Mouse (Mus musculus): ENCODE measurements around the gene Ndufaf7. TPM values are rescaled to one million over a fixed set of nuclear protein-coding genes. Genes with fewer than 3 reads are reported as not detected.

Ndufaf7 gene
- polyA plus RNA-seq, 1 experiment = 20.8 TPM

- TF ChIP-seq CTCF (conservative IDR thresholded peaks at IDR 0.05; ENCODE audit: insufficient read depth, insufficient read length, low read depth, low read length) (no peak), POLR2A (IDR thresholded peaks at IDR 0.05; ENCODE audit: low read depth, low read length) (no peak)
These were observed 19.2 kb upstream of the Ndufaf7 start for GRCm38 (mm10) chr17:78917696-78918095.

DNA sequence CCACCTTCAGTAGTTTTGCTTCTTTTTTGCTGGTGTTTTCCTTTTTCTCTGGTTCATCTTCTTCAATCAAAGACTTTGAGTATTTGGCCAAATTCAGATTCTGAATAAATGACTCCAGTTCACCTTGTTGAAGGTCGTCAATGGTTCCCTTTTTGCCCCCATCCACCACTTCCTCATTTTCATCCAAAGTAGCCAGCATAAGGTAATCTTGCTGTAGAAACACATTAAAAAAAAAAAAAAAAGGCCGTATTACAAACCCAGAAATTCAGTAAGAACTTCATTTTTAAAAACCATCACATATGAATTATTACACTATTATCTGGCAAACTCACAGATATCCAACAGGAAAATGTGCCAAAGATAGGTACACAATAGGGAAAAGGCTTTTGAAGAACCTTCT is 1.1 kb upstream of the Ndufaf7 start:
- no peak overlapping the region for H3K27ac ChIP-seq (ENCODE audit: insufficient read depth, low read depth, low read length)
- TF ChIP-seq POLR2A (IDR thresholded peaks at IDR 0.05; ENCODE audit: low read depth, low read length) (no peak), CTCF (conservative IDR thresholded peaks at IDR 0.05; ENCODE audit: insufficient read depth, insufficient read length, low read depth, low read length) (no peak)
- WGBS = 76% methylated on average over 2 of the region's 2 CpGs
- no peaks in the 10 kb centered on the region for H3K27me3 ChIP-seq (replicated peaks; ENCODE audit: control insufficient read depth, insufficient read depth, low read length)
- H3K4me3 ChIP-seq (ENCODE audit: insufficient read depth, low read depth, low read length) = peak overlapping the region; percentile 74; the same call in 1 of the 2 replicates
- H3K4me1 ChIP-seq (ENCODE audit: control insufficient read depth, insufficient read depth, low read length) = peaks cover 3% of the 10 kb centered on the region; the same call in 1 of the 2 replicates
- H3K36me3 ChIP-seq (ENCODE audit: control insufficient read depth, insufficient read depth, low read length) = peaks cover 5% of the 10 kb centered on the region
- DNase-seq = no peak

More at GRCm38 (mm10) chr17:78917696-78918095, 19.2 kb upstream of the Ndufaf7 start:
- Histone ChIP-seq H3K4me3 (ENCODE audit: insufficient read depth, low read depth, low read length) (no peak overlapping the region), H3K27me3 (replicated peaks; ENCODE audit: control insufficient read depth, insufficient read depth, low read length) (no peaks in the 10 kb centered on the region), H3K4me1 (ENCODE audit: control insufficient read depth, insufficient read depth, low read length) (peaks cover 9% of the 10 kb centered on the region; the same call in 1 of the 2 replicates), H3K27ac (ENCODE audit: insufficient read depth, low read depth, low read length) (no peak overlapping the region), H3K36me3 (ENCODE audit: control insufficient read depth, insufficient read depth, low read length) (peaks cover 6% of the 10 kb centered on the region; the same call in 1 of the 2 replicates)
- DNase-seq = no peak
- WGBS = 50% methylated on average over 6 of the region's 6 CpGs

DNA sequence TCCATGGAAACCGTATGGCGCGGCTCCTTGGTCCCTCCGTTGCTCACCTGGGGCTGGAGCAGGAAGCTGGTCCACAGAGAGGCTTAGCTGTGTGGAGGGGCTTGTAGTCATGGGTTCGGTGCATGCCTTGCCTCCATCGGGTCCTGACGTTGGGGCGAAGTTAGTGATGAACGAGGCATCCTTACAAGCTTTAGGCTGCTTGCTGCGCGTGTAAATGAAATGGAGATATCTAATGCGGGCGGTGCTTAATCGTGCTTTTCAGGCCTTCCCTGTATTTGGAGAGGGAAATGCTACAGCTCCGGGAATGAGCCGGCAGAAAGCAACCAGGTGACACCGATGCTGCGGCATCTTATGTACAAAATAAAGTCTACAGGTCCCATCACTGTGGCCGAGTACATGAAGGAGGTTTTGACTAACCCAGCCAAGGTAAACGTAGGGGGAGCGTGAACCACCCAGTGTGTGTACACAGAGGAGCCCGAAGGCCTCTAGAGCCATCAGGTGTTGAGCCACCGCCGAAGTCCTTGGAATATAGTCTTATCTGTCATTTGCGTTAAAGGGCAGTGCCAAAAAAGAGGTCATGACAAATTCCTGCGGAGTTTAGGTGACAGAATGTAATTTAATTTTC is 405 bp downstream of the Ndufaf7 start:
- Histone ChIP-seq H3K27me3 (replicated peaks; ENCODE audit: control insufficient read depth, insufficient read depth, low read length) (no peaks in the 10 kb centered on the region), H3K4me1 (ENCODE audit: control insufficient read depth, insufficient read depth, low read length) (peaks cover 5% of the 10 kb centered on the region; the same call in 1 of the 2 replicates), H3K27ac (ENCODE audit: insufficient read depth, low read depth, low read length) (no peak overlapping the region; the same call in 1 of the 2 replicates), H3K36me3 (ENCODE audit: control insufficient read depth, insufficient read depth, low read length) (0 out of 2 replicates have a peak, but pooled peaks cover 1% of the 10 kb centered on the region), H3K4me3 (ENCODE audit: insufficient read depth, low read depth, low read length) (peak overlapping the region; percentile 74)
- 9% methylated on average over 26 of the region's 26 CpGs for WGBS
- DNase-seq = no peak
- no peak for TF ChIP-seq CTCF (conservative IDR thresholded peaks at IDR 0.05; ENCODE audit: insufficient read depth, insufficient read length, low read depth, low read length)
- no peak for TF ChIP-seq POLR2A (IDR thresholded peaks at IDR 0.05; ENCODE audit: low read depth, low read length)

- TF ChIP-seq POLR2A (IDR thresholded peaks at IDR 0.05; ENCODE audit: low read depth, low read length) (no peak), CTCF (conservative IDR thresholded peaks at IDR 0.05; ENCODE audit: insufficient read depth, insufficient read length, low read depth, low read length) (no peak)
These were observed 2.0 kb downstream of the Ndufaf7 start for GRCm38 (mm10) chr17:78938927-78939326.

GRCm38 (mm10) chr17:78942579-78942978 is 5.6 kb downstream of the Ndufaf7 start:
- Histone ChIP-seq H3K4me1 (ENCODE audit: control insufficient read depth, insufficient read depth, low read length) (0 out of 2 replicates have a peak, but pooled peaks cover 2% of the 10 kb centered on the region), H3K36me3 (ENCODE audit: control insufficient read depth, insufficient read depth, low read length) (peaks cover 2% of the 10 kb centered on the region; the same call in 1 of the 2 replicates), H3K27me3 (replicated peaks; ENCODE audit: control insufficient read depth, insufficient read depth, low read length) (no peaks in the 10 kb centered on the region), H3K27ac (ENCODE audit: insufficient read depth, low read depth, low read length) (0 out of 2 replicates have a peak overlapping the region, but pooled peaks have one; percentile 3), H3K4me3 (ENCODE audit: insufficient read depth, low read depth, low read length) (no peak overlapping the region)
- no peak for TF ChIP-seq CTCF (conservative IDR thresholded peaks at IDR 0.05; ENCODE audit: insufficient read depth, insufficient read length, low read depth, low read length)
- 37% methylated on average over 11 of the region's 11 CpGs for WGBS
- peak; percentile 11 for DNase-seq

More at GRCm38 (mm10) chr17:78938927-78939326, 2.0 kb downstream of the Ndufaf7 start:
- Histone ChIP-seq H3K27me3 (replicated peaks; ENCODE audit: control insufficient read depth, insufficient read depth, low read length) (no peaks in the 10 kb centered on the region), H3K36me3 (ENCODE audit: control insufficient read depth, insufficient read depth, low read length) (peaks cover 1% of the 10 kb centered on the region; the same call in 1 of the 2 replicates), H3K4me1 (ENCODE audit: control insufficient read depth, insufficient read depth, low read length) (peaks cover 5% of the 10 kb centered on the region; the same call in 1 of the 2 replicates), H3K27ac (ENCODE audit: insufficient read depth, low read depth, low read length) (no peak overlapping the region), H3K4me3 (ENCODE audit: insufficient read depth, low read depth, low read length) (no peak overlapping the region)
- 88% methylated on average over 4 of the region's 4 CpGs for WGBS
- no peak for DNase-seq

GRCm38 (mm10) chr17:78951225-78951624 is 14.3 kb downstream of the Ndufaf7 start:
- WGBS = 92% methylated on average over 5 of the region's 5 CpGs
- H3K4me1 ChIP-seq (ENCODE audit: control insufficient read depth, insufficient read depth, low read length) = no peaks in the 10 kb centered on the region
- H3K27ac ChIP-seq (ENCODE audit: insufficient read depth, low read depth, low read length) = no peak overlapping the region
- H3K36me3 ChIP-seq (ENCODE audit: control insufficient read depth, insufficient read depth, low read length) = peaks cover 10% of the 10 kb centered on the region
- H3K4me3 ChIP-seq (ENCODE audit: insufficient read depth, low read depth, low read length) = no peak overlapping the region
- TF ChIP-seq CTCF (conservative IDR thresholded peaks at IDR 0.05; ENCODE audit: insufficient read depth, insufficient read length, low read depth, low read length) (no peak), POLR2A (IDR thresholded peaks at IDR 0.05; ENCODE audit: low read depth, low read length) (no peak)
- H3K27me3 ChIP-seq (replicated peaks; ENCODE audit: control insufficient read depth, insufficient read depth, low read length) = no peaks in the 10 kb centered on the region
- DNase-seq = no peak

- H3K4me1 ChIP-seq (ENCODE audit: control insufficient read depth, insufficient read depth, low read length) = no peaks in the 10 kb centered on the region
- 83% methylated on average over 5 of the region's 5 CpGs for WGBS
- H3K27me3 ChIP-seq (replicated peaks; ENCODE audit: control insufficient read depth, insufficient read depth, low read length) = no peaks in the 10 kb centered on the region
- no peak overlapping the region for H3K4me3 ChIP-seq (ENCODE audit: insufficient read depth, low read depth, low read length)
- no peak for TF ChIP-seq CTCF (conservative IDR thresholded peaks at IDR 0.05; ENCODE audit: insufficient read depth, insufficient read length, low read depth, low read length)
- no peak for TF ChIP-seq POLR2A (IDR thresholded peaks at IDR 0.05; ENCODE audit: low read depth, low read length)
- peaks cover 8% of the 10 kb centered on the region for H3K36me3 ChIP-seq (ENCODE audit: control insufficient read depth, insufficient read depth, low read length)
- H3K27ac ChIP-seq (ENCODE audit: insufficient read depth, low read depth, low read length) = no peak overlapping the region
- DNase-seq = no peak
These were observed 15.1 kb downstream of the Ndufaf7 start for GRCm38 (mm10) chr17:78952070-78952469.
